Mouse (Mus musculus): ENCODE measurements around the gene Stxbp4. TPM values are rescaled to one million over a fixed set of nuclear protein-coding genes. Genes with fewer than 3 reads are reported as not detected.
A peak's percentile ranks its signal among the peaks of the same experiment; 100 is the strongest.

Stxbp4 gene
- total RNA-seq, 2 experiments from 2014 or later: 14.7 to 16.0 TPM

DNA sequence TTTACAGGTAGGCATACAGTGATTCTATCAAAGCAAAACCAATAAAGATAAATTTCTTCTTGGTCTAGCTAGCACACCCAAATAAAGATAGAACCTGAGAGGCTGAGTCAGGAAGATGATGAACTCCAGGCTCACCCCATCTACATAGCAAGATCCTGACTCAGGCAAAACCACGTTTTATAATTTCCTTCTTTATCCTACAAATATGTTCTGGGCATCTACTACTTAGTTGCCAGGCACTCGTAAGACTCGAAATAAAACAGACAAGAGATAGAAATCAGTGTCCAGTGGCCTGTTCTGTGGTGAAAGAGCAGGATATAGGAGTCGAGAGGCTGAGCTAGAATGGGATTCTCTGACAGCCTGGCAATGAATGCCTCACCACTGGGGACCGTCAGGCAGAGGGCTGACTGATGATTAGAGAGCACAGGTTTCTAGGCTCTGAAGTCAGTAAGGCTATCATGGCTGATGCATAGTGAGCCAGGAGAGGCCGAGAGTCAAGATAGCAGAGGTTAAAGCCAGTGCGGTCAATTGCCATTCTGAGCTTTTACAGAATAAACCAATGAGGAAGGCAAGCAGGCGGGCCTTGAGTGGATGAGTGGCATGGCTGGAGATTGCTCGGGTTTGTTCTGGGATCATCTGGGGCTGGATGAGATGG is 12.5 kb upstream of the Stxbp4 start:
- DNase-seq: no peak

DNA sequence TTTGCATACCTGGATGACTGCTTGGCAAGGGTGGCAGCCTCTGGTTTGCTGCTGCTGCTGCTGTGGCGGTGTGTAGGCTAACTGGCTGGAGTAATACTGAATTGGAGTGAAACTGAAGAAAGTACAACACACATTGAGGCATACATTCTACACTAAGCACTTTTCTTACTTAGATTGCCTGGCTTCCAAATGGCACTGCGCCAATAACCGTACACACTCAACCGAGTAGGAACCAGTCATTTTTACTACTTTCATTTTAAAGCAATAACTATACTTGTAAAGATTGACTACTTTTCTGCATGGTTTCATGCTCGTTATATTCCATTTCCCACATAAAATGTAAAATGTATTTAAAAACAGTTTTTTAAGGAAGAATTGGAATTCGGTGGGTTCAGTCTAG is 11.9 kb upstream of the Stxbp4 start:
- no peak for DNase-seq

DNA sequence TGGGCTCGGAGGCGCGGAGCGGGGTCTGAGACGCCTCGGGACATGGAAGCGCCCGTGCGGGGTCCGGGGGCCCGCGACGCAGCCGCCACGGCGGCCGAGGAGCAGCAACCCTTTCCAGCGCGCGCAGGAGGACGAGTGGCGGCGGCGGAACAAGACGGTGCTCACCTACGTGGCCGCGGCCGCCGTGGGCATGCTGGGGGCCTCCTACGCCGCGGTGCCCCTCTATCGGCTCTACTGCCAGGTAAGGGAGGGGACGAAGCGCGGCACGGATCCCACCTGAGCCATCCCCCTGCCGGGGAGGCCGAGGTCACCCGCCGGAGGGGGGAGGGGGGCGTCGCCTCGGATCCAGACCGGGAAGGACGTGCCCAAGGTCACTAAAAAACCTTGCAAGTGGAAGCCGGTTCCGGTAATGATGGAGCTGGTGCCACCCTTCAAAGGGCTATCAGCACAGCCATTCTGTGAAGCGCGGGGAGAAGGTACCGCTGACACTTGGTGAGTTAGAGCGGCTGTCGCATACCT is 487 bp upstream of the Stxbp4 start:
- DNase-seq: peak; percentile 51

DNA sequence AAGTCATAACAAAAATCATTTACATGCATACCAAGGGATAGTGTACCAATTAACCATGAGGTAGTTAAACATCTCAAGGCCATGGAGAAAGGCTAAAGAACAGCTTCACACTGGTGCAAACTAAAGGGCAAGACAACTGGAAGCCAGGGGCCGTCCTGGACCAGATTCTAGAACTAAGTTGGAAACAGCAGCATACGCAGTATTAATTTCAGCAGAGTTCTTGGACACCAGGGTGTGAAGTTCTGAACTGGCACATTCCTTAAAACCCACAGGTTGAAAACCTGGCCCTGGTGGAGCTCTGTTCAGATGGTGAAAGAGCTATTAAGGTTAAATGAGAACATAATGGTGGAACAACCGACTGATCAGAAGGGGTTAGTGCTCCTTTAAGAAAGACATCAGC is 3.2 kb downstream of the Stxbp4 start:
- DNase-seq: peak; percentile 55

DNA sequence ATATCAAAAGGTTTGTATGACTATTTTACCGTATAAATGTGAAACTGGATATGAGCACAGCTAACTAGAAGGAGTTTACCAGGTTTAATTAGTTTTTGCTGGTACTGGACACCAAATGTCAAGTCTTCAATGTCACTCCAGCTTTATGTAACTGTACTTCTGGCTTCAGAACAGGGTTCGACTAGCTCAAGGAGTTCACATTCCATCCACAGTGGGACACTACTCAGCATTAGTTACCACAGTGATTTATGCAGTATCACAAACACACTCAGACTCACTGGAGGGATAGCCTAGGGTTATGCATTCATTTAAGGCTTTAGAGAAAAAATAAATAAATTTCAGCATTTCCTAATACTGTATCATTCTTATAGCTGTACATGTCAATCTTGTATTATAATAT is 5.4 kb downstream of the Stxbp4 start:
- DNase-seq: no peak

DNA sequence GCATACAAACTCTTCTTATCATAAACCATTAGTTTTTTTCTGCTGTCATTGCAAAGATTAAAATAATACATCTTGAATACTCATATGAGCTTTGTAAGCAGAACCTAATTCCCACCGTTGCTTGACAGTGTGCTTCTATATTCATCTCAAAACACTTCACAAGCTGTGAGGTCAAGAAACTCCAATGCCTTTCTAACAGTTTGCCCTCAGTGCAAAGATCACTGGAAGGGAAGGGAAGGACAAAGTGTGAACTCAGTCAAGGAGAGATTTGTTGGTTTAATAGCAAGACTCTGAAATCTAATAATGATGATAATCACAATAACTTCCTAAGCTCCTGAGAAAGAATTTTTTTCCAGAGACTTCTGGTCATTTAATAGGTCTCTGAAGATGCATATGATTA is 10.1 kb downstream of the Stxbp4 start:
- DNase-seq: no peak

DNA sequence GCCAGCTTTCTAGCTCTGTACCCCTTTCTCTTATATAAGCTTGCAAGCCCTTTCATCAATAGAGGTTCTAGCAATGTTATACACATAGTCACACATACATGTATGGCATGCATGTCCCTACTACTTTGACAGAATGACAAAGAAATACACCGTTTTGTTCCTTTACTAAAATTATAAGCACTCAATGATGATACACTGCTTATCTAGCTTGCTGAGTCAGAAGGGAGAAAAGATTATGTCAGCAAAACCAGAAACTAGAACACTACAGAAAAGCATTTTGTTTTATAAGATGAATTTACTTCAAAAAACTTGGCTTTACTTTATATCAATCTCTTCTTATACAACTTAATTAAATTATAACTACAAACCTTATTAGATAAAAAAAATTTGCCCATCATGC is 12.7 kb downstream of the Stxbp4 start:
- no peak for DNase-seq

DNA sequence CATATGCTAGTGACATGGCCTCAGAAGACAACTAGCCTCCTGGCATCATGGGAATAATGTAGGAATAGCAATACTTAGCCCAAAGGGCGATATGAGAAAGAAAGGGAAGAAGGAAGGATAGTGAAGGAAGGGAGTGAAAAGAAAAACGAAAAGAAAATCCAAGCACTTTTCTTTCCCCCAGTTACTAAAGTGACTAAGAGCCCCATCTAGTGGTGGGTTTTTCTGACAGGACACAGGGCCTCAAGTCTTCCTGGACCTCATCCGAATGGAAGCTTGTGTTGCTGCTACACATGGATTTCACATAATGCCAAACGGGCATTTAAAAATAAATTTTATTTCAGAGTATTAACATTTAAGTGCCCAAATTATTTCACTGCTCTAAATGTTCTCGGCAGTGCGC is 14.4 kb downstream of the Stxbp4 start:
- no peak for DNase-seq

DNA sequence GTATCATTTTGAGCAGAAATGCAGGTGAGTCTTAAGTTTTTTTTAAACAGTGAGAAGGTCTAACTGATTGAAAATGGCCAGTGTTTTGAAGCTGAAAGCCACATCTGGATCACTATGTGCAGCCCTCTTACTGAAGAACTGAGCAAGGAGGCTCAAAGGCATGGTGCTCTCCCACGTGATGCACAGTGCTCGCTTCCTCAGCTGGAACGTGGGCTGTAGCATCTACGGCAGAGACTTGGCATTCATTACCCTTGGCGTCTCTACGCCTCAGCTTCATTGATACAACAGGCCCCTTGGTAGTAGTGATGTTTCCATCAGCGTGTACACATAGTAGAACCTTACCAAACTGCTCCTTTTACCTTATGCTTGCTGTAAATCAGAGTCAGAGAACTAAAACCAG is 15.4 kb downstream of the Stxbp4 start:
- DNase-seq: no peak

DNA sequence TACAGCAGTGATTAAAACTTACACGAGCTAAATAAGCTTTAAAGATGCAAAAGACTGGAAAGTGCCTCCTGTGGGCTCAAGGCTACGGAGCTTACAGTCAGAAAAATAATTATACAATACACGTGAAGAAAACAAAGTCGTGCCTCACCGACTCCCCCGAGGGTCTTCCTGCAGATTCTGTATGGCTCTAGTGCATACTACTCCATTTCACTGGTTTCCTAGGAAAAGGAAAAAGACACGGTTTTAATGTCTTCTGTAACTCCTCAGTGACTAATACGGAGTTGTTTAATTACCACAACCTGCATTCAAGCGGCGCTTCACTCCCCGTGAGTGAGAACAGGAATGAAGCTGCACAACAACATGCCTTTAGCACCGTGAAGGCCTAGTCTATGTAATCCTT is 15.8 kb downstream of the Stxbp4 start:
- no peak for DNase-seq

DNA sequence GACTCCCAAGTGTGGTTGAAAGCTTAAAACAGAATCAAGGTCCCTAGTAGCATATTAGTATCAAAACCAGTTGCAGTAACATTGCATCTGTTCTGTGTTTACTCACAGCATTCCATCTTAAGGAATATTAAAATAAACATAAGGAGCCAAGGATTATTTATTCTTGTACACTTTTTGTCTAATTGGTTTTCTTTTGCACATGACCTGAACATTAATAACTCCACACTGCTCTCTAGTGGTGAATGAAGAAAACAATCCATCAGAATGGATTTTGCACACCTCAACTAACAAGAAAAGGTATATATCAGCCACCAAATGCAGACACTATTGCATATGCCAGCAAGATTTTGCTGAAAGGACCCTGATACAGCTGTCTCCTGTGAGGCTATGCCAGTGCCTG is 21.5 kb downstream of the Stxbp4 start:
- DNase-seq: no peak

DNA sequence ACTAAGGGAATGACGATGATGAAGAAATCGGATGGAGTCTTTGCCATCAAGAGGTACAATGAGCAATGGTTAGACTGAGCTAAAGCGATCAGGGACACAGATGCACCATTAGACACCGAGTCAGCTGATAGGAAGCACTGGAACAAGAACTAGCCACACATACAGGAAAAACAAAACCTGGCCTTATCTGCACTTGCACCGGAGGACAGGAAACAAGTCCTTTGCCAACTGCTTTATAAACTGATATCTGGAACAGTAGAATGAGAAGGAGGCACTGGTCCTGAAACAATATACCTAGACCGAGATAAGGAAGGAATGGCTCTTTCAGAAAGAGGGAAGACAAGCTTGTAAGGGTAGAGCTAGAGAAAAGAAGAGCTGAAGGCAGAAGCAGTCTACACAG is 23.1 kb downstream of the Stxbp4 start:
- DNase-seq: no peak

DNA sequence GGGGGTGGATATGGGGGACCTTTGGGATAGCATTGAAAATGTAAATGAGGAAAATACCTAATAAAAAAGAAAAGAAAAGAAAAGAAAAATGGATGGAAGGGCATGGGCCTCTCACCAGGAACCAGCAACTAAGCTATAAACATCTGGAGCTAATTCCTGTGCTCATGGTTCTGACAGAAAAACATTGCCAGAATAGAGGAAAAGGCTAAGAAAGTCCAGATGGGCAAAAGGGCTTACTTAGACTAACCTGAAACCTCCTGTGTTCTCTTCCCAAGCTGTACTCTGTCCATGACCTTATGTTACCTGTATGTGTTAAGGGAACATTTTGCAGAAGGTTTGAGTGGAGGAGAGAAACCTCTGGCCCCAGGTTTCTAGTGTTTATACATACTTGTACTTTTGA is 25.8 kb downstream of the Stxbp4 start:
- DNase-seq: no peak

DNA sequence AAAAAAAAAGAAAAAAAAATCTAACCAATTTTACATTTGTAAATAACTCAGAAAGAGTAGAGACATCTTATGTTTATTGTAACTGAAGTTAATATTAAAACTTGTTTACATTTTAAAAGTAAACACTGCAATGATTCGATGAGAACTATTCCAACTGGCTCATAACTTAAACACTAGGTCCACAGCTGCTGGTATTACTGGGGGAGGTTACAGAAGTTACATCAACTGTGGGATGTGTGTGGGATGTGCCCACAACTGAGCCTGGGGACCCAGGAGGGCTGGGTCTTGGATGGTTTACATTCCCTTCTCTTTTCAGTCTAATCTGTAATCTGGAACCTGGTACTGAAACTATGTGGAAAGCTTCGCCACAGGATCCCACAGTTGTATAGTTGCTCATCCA is 34.8 kb downstream of the Stxbp4 start:
- no peak for DNase-seq

DNA sequence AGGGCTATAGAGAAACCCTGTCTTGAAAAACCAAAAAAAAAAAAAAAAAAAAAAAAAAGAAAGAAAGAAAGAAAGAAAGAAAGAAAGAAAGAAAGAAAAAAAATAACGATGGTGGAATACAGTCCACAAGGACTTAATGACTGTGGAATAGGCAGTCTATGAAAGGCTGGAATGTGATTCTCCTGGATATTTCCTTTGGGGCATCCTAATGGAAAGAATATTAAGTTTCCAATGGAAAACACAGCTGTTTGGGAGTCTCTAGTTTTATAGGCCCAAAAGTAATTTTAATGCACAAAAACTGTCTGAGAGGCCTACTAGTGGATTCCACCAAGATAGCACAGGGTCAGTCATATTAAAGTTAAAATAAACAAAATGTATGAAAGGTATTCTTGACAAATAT is 42.1 kb downstream of the Stxbp4 start:
- no peak for DNase-seq

DNA sequence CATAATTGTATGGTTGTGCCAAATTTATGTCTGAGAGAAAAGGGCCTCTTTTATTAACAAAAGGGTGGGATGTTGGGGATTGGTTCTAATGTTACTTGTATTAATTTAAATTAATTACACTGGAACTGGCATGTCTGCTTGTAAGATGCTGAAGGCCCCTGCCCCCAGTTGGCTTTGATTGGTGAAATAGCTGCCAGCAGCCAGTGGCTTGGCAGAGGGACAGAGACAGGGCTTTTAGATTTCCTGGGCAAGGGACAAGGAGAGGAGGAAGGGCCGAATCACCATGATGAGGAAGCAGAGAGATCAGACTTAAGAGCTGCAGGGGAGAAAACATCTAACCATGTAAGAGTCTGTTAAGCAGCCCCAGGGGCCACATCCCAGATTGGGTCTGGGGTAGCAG is 46.9 kb downstream of the Stxbp4 start:
- DNase-seq: no peak

DNA sequence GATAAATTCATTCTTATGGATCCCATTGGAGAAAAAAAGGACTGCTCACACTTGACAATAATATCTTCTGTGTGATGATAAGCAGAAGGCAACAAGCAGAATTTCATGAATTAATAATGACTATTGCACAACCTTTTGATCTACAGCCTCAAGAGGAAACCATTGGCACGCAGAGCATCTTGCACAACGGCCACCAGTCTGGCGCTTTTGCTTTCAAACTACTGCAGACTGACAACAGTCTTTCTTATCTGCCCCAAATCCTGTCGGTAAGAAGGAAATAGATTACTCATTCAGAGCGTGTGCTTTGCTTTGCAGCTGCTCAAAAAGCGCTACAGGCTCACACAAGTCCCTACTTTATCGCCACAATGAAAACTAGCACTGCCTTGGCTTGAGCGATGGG is 51.7 kb downstream of the Stxbp4 start:
- DNase-seq: no peak

DNA sequence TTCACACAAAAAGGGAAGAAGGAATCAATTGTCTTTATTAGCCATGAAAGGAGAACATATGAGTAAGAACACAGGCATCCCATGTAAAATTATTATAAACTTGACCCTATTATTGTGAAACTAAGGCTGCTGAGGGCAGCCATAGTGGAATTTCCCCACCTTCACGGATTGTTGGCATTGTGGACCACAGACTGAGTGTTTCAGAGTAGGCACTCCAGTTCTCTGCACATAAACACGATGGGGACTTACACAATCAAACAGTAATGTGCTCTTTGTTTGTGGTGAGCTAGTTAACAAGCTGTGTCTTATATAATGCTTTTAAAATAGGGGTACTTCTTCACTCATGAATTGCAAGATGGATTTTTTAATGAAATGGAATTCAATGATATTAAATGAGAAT is 52.1 kb downstream of the Stxbp4 start:
- DNase-seq: no peak

DNA sequence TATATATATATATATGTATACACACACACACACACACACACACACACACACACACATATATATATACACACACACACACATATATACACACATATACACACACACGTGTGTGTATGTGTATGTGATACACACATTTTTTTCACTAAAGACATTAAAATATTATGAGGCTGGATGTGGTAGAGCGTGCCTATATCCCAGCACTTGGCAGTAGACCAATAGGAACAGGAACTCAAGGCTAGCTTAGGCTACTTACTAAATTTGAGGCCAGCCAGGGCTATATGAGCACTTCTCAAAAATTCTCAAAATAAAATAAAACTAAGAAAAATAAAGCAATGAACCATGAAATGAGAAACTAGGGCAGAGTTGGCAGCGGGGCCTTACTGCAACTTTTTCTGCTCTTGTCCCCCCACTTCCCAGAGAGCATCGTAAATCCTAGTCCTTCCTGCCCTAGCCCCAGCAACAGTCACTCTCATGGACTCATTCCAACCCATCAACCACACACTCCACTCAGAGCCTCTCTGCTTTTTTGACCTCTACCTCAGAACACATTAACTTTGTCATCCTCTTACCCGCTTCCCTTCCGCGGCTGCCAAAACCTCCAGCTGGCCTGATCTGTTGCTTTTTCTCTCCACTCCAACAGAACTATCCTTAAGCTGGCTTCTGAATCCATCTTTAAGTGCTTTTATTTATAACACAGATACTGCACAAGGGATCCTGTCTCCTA is 60.7 kb downstream of the Stxbp4 start:
- DNase-seq: peak; percentile 12

DNA sequence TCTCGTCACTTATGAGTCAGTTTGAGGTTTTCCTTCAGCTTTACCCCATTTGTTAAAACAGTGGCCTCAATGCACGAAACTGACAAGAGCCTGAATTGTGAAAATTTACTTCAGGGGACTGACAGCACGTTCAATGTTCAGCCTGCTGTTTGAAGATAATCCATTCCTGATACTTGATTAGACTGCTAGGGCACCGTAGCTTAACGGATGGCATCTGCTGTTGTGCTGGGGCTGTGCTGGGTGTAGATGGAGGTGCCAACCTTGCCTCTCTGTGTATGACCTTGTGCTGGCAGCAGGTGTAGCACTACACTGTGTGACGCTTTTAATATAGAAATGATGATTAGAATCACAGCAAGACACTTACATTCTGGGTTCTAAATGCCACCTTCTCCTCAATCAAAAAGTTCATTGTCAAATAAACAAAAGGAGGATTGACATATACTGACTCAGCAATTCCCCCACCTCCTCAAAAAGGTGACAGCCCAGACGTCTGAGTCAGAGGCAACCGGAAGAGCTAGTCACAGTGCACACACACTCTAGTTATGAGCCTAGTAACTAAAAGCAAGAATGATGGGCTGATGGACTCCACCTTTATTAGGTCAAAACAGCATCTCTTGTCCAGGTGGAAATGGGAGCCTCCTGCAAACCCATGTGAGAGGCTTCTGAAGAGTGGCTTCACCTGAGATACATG is 61.5 kb downstream of the Stxbp4 start:
- DNase-seq: no peak

DNA sequence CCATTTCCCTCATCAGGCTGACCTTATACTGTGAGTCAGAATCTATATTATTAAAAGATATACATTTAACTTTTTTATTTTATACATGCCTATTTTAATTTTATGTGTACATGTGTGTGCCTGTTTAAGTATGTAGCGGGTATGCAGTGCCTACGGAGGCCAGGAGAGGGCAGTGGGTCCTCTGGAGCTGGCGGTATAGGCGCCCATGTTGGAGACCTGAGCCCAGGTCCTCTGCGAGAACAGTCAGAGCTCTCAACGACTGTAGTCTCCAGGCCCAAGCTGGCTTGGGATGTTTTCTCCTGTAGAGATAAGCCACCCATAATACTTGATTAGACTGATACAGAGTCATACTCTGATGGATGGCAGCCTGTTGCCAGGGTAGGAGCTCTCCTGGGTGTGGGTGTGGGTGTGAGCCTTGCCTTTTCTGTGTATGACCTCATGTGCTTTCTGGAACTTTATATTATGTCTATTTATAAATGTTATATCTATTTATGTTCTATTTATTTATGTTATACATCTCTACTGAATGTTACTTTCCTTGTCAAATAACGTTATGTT is 62.3 kb downstream of the Stxbp4 start:
- no peak for DNase-seq

DNA sequence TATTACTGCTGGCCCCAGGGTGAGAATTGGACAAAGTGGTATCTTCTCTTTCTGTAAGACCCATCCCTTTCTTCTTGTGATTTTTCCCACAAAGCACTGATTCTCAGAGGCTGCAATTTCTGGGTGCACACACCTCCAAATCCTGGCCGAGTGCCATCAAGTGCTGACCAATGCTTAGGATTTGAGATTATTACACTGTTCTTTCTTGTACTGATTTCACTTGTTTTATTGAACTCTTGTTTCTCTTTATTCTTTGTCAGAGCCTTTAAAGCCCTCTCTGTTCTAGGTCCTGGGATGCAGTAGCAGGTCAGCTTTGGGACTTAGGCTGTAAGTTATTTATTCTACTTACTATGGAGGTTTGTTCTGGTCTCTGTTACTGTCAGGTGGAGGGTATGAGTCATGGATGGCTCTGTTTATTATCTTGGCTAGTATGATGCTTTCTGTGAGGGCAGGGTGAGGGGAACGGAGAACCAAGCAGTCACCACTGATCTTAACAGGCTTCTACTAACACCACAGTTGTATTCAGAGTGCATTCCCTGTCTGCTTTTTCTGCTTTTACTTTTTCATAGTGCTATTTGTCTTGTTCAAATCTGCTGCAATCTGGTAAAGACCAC is 67.1 kb downstream of the Stxbp4 start:
- no peak for DNase-seq

All from gastrocnemius, postnatal 25 days (tissue).